Mouse (Mus musculus) kidney, embryonic 16.5 days (tissue): ENCODE measurements at regions not wholly inside any gene's neighbourhood (a gene's known extent, or its start where the extent isn't known, plus 50 kb on each side); places are given as distances from the start of the nearest gene placed in this dataset.

ENCODE experiments used
- ATAC-seq: fragments of 200-750 bp; cut with Nextera tagmentation; 2 replicates; pipeline ENCODE4 v1.8.0; 2017; ENCODE audit warnings: moderate TSS enrichment; ENCODE audit not compliant: low FRiP score, low TSS enrichment
- H3K27ac ChIP-seq: fragments of 300-500 bp; sonication (generic); 2 replicates; pipeline ENCODE4 v1.5.1; 2014; ENCODE audit warnings: low read length
- H3K27me3 ChIP-seq: fragments of 300-500 bp; sonication (generic); 2 replicates; pipeline ENCODE4 v1.6.1; 2014; ENCODE audit warnings: low read length, control low read depth, mixed read lengths; ENCODE audit not compliant: insufficient read depth
- H3K36me3 ChIP-seq: fragments of 300-500 bp; sonication (generic); 2 replicates; pipeline ENCODE4 v1.6.1; 2014; ENCODE audit warnings: low read length, control low read depth, mixed read lengths; ENCODE audit not compliant: insufficient read depth
- H3K4me1 ChIP-seq: fragments of 300-500 bp; sonication (generic); 2 replicates; pipeline ENCODE4 v1.6.1; 2014; ENCODE audit warnings: low read length, control low read depth, mixed read lengths; ENCODE audit not compliant: insufficient read depth
- H3K4me2 ChIP-seq: fragments of 300-500 bp; sonication (generic); replicated peaks from 2 replicates; pipeline ENCODE4 v1.6.1; 2014; ENCODE audit warnings: low read depth, low read length
- H3K4me3 ChIP-seq: fragments of 300-500 bp; sonication (generic); 2 replicates; pipeline ENCODE4 v1.5.1; 2014; ENCODE audit warnings: mild to moderate bottlenecking, low read length
- H3K9ac ChIP-seq: fragments of 300-500 bp; sonication (generic); replicated peaks from 2 replicates; pipeline ENCODE4 v1.6.1; 2014; ENCODE audit warnings: low read length
- H3K9me3 ChIP-seq: fragments of 300-500 bp; sonication (generic); 2 replicates; pipeline ENCODE4 v1.6.1; 2016; ENCODE audit warnings: low read length, control low read depth
- WGBS: fragments of 180-500 bp; shearing (Covaris S2); extraction: QIAGEN DNeasy Blood & Tissue Kit; methylation state at CpG from one replicate; pipeline ENCODE4 v1.1.7; 2014; 5-methylcytosine and 5-hydroxymethylcytosine counted together

DNA sequence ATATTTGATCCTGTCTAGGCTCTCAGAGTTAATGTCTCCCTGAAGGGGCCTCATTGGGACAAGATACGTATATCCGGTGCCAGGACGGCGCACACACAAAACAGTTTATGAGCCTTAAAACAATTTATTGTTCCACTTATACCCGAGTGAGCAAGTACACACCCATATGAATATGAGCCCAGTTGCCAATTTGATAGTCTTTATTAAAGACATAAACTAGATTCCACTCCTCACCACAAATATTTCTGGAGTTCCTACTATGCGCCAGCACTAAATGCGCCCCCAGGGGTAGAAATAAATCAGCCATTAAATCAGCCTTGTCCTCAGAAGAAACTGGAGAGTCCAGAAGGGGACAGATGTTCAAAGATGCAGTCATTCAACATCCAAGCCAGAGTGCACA is 54.3 kb upstream of the Dlg1 start:
- Histone ChIP-seq H3K9ac (no peak overlapping the region), H3K36me3 (no peaks in the 10 kb centered on the region), H3K4me2 (no peak overlapping the region), H3K27me3 (no peaks in the 10 kb centered on the region), H3K27ac (no peak overlapping the region), H3K9me3 (no peaks in the 10 kb centered on the region), H3K4me1 (0 out of 2 replicates have a peak, but pooled peaks cover 6% of the 10 kb centered on the region), H3K4me3 (no peak overlapping the region)
- WGBS: 38% methylated on average over 7 of the region's 7 CpGs
- ATAC-seq: no peak; the same call in 1 of the 2 replicates

- Histone ChIP-seq H3K9me3 (no peaks in the 10 kb centered on the region), H3K4me3 (no peak overlapping the region), H3K27me3 (no peaks in the 10 kb centered on the region), H3K36me3 (no peaks in the 10 kb centered on the region), H3K9ac (no peak overlapping the region), H3K4me1 (0 out of 2 replicates have a peak, but pooled peaks cover 6% of the 10 kb centered on the region), H3K27ac (peak overlapping the region; percentile 8; the same call in 1 of the 2 replicates), H3K4me2 (no peak overlapping the region)
- 74% methylated on average over 10 of the region's 10 CpGs for WGBS
- ATAC-seq: no peak
These were observed 53.7 kb upstream of the Dlg1 start for GRCm38 (mm10) chr16:31609394-31610172.
